Mouse (Mus musculus) ES-E14 (cell line): ENCODE data around the gene Ogfr. TPM values are rescaled to one million over a fixed set of nuclear protein-coding genes. Genes with fewer than 3 reads are reported as not detected.

ENCODE experiments used
- DNase-seq: peaks from one replicate; pipeline ENCODE4 v3.0.0-alpha.2; 2013; ENCODE audit warnings: low read depth, low spot score
- H3K27ac ChIP-seq: 2 replicates; pipeline ENCODE4 v1.5.1; 2012; ENCODE audit warnings: low read depth, mild to moderate bottlenecking, low read length, moderate library complexity, mixed read lengths; ENCODE audit not compliant: poor library complexity, insufficient read depth, severe bottlenecking
- H3K36me3 ChIP-seq: 2 replicates; pipeline ENCODE4 v1.6.1; 2012; ENCODE audit warnings: mild to moderate bottlenecking, low read length, moderate library complexity, mixed read lengths; ENCODE audit not compliant: control insufficient read depth, poor library complexity, insufficient read depth, severe bottlenecking
- H3K4me1 ChIP-seq, 2 experiments: fragments of 150-350 bp in 1 of 2; sonication (generic) in 1 of 2; 2 replicates each; pipeline ENCODE4 v1.6.1; 2012; ENCODE audit warnings: low read length in 2 of 2, mild to moderate bottlenecking in 1 of 2, mixed read lengths in 1 of 2; ENCODE audit not compliant: control insufficient read depth in 2 of 2, insufficient read depth in 2 of 2, poor library complexity in 1 of 2
- H3K4me3 ChIP-seq, 2 experiments: fragments of 150-350 bp in 1 of 2; sonication (generic) in 1 of 2; 2 replicates each; pipeline ENCODE4 v1.5.1; 2012; ENCODE audit warnings: low read length in 2 of 2, low read depth in 1 of 2, mild to moderate bottlenecking in 1 of 2, mixed read lengths in 1 of 2; ENCODE audit not compliant: insufficient read depth in 1 of 2, poor library complexity in 1 of 2, severe bottlenecking in 1 of 2
- H3K9ac ChIP-seq: 2 replicates; pipeline ENCODE4 v1.6.1; 2012; ENCODE audit warnings: low read depth, mild to moderate bottlenecking, low read length, mixed read lengths; ENCODE audit not compliant: poor library complexity, insufficient read depth, severe bottlenecking
- H3K9me3 ChIP-seq: fragments of 150-350 bp; sonication (generic); 2 replicates; pipeline ENCODE4 v1.6.1; 2012; ENCODE audit warnings: low read depth, mild to moderate bottlenecking, low read length; ENCODE audit not compliant: control insufficient read depth, insufficient read depth
- CHD2 ChIP-seq: IDR thresholded peaks from 2 replicates; pipeline ENCODE4 v1.6.1; 2014; ENCODE audit warnings: mild to moderate bottlenecking, low read depth, low read length, inconsistent platforms
- HCFC1 ChIP-seq: IDR thresholded peaks from 2 replicates; pipeline ENCODE4 v1.6.1; 2012; ENCODE audit warnings: low read length, inconsistent platforms, borderline replicate concordance; ENCODE audit not compliant: insufficient read depth
- MAFK ChIP-seq: IDR thresholded peaks from 2 replicates; pipeline ENCODE4 v1.6.1; 2014; ENCODE audit warnings: mild to moderate bottlenecking, low read depth, low read length, inconsistent platforms; ENCODE audit not compliant: insufficient read depth
- ZC3H11A ChIP-seq: IDR thresholded peaks from 2 replicates; pipeline ENCODE4 v1.6.1; 2012; ENCODE audit warnings: low read depth, mild to moderate bottlenecking, inconsistent platforms, low read length, borderline replicate concordance
- ZNF384 ChIP-seq: IDR thresholded peaks from 2 replicates; pipeline ENCODE4 v1.6.1; 2012; ENCODE audit warnings: low read depth, low read length, inconsistent platforms
- in situ Hi-C, 2 experiments: fragments of 600-800 bp; cut with MboI; formaldehyde crosslinking; loops; one replicate each; pipeline ENCODE4 v1.15.1; 2025; ENCODE audit warnings: low sequenced_read_pairs in 2 of 2, inconsistent platforms in 1 of 2; ENCODE audit not compliant: unreplicated experiment in 2 of 2
- total RNA-seq: library from RNA; depleted of rRNA; stranded (reverse); fragments of 300-350 nt; gene quantifications from 2 replicates; pipeline ENCODE4 v1.2.3, GENCODE M21; 2012

Gene Ogfr
- total RNA-seq, 1 experiment: 39.2 TPM

DNA sequence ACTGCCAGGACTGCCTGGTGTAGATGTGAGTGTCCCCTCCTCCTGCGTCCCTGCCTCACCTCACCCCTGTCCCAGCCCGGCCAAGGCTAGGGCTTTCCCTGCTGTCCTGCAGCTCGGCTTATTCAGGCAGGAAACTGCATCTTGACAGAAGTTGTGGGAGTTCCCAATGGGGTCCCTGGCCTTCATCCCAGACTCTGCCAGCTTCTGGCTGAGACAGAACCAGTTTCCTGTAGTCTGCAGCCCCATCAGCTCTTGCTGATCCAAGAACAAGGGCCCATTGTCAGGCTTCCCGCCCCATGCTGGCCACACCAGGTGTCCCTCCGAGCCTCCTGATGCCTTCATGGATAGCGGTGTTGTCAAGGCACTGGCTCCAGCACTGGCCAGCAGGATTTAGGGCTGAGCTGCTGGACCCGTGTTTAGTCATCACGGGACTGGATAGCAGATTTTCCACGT lies 11.6 kb downstream of the Ogfr start:
- H3K9ac ChIP-seq: no peak overlapping the region
- no peaks in the 10 kb centered on the region for H3K9me3 ChIP-seq
- H3K27ac ChIP-seq: no peak overlapping the region
- peaks cover 10 to 15% of the 10 kb centered on the region in 2 experiments; a peak in 2 of 4 replicates for H3K4me1 ChIP-seq
- TF ChIP-seq HCFC1 (no peak), CHD2 (no peak), ZC3H11A (no peak), ZNF384 (no peak)
- H3K36me3 ChIP-seq: no peaks in the 10 kb centered on the region
- in situ Hi-C loops: no loop called here
- no peak overlapping the region for H3K4me3 ChIP-seq
- no peak for DNase-seq

DNA sequence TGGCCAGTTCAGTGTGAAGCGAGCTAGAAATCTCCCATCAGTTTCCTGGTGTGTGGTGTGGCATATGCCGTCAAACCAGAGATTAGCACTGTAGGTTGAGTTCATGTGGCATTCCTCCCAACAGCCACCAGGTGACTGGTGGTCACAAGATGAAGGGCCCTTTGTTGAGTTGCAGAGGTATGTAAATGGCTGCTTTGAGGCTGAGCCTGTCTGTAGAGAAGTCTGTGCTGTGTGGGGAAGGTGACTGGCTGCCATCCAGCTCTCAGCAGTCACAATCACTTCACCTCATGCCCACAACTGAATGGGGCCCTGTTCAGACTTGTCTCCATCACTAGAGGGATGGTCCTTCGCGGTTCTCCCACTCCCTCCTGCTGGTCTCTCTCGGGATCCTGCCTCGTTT lies 15.7 kb downstream of the Ogfr start:
- H3K4me3 ChIP-seq: no peak overlapping the region
- DNase-seq: no peak
- no peaks in the 10 kb centered on the region for H3K36me3 ChIP-seq

DNA sequence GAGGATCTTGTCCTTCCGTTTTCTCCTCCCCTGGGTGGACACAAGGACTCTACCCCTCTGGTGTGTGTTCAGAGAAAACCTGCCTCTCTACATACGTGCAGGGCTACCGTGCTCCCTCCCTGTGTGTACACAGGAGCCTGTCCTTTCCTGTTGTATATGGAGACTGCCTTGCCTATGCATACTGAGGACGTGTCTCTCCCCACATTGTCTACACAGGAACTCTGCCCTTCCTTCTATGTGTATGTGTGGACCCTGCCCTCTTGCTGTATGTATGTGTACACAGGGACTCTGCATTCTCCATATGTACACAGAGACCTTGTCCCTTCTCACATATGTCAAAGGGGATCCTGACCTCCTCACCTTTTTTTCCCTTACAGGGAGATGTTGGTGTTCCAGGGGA lies 21.2 kb downstream of the Ogfr start:
- in situ Hi-C loops: no loop called here
- no peak overlapping the region for H3K9ac ChIP-seq
- TF ChIP-seq MAFK: no peak
- TF ChIP-seq CHD2: no peak
- no peak for TF ChIP-seq HCFC1
- no peak for TF ChIP-seq ZNF384
- no peak for TF ChIP-seq ZC3H11A

More for the DNA sequence above, 15.7 kb downstream of the Ogfr start:
- Histone ChIP-seq H3K9me3 (no peaks in the 10 kb centered on the region), H3K9ac (no peak overlapping the region), H3K4me1 (peaks cover 10 to 13% of the 10 kb centered on the region in 2 experiments; a peak in 2 of 4 replicates), H3K27ac (no peak overlapping the region)
- no peak for TF ChIP-seq MAFK
- no peak for TF ChIP-seq ZC3H11A
- TF ChIP-seq ZNF384: no peak
- TF ChIP-seq HCFC1: no peak
- no peak for TF ChIP-seq CHD2
- in situ Hi-C loops: no loop called here

DNA sequence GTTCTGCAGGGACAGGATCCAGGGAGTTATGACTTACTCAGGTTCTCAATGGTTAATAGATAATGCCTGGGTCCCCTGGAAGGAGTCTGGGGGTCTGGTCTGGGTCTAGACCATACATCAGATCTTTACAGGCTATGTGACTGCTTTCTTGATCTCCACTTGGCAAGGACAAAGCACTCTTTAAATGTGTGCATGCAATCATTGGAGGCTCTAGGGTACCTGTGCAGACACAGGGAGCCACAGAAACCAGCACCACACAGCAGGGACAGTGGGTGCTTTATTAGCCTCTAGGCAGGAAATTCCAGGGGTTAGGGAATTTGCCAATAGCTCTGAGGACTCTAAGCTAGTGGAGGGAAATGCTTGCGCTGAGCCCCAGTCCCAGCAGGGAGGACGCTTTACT lies 22.8 kb downstream of the Ogfr start:
- in situ Hi-C loops: no loop called here
- Histone ChIP-seq H3K4me3 (no peak overlapping the region), H3K36me3 (no peaks in the 10 kb centered on the region), H3K4me1 (no peaks in the 10 kb centered on the region), H3K9me3 (no peaks in the 10 kb centered on the region), H3K9ac (no peak overlapping the region), H3K27ac (no peak overlapping the region; the same call in 1 of the 2 replicates)
- DNase-seq: no peak
- TF ChIP-seq HCFC1 (no peak), ZNF384 (no peak), CHD2 (no peak), ZC3H11A (no peak), MAFK (no peak)

More for the DNA sequence above, 21.2 kb downstream of the Ogfr start:
- no peak for DNase-seq
- H3K4me1 ChIP-seq: peaks cover 0 to 1% of the 10 kb centered on the region in 2 experiments; a peak in 2 of 4 replicates
- no peak overlapping the region for H3K4me3 ChIP-seq
- no peaks in the 10 kb centered on the region for H3K36me3 ChIP-seq
- H3K9me3 ChIP-seq: no peaks in the 10 kb centered on the region
- no peak overlapping the region for H3K27ac ChIP-seq

DNA sequence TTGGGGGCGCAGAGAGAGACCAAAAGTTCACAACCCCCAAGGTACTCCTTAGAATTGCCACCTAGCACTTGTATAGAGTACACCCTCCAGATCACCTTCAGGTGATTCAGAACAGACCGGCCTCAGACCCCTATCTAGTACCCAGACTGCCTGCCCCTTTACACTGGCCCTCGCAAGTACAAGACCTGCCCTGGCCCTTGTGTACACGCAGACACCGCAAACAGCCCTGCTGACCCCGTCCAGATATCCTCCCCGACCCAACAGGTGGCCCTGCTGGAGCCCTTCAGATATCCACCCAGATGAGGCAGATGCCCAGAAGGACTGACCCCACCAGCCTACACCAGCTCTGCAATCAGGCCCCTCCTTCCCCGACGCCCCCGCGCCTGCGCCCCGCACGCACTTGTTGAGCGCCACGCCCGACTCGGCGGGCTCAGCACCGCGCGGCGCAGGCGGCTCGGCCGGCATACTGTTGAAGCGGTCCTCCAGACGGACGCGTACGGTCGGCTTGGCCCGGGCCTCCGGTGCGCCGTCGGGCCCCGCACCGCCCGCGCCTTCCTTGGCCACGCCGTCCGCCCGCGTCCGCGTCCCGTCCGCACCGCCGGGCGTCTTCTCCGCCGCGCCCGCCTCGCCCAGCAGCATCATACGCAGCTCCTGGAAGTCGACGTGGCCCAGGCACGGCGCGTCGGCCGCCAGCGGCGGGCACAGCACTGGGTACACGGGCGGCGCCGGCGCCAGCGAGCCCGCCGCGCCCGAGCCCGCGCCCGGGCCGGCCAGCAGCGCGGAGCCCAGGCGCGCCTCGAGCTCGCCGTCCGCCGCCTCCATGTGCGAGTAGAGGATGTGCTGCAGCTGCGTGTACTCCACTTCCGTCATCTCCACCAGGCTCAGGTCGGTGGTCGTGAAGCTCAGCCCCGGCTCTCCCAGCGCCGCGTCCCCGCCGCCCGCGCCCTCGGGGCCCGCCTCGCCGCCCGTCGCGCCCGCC lies 52.8 kb downstream of the Ogfr start:
- no peak for TF ChIP-seq CHD2
- no peak for TF ChIP-seq HCFC1
- TF ChIP-seq ZNF384: no peak
- no peak for TF ChIP-seq ZC3H11A
- TF ChIP-seq MAFK: no peak
- Histone ChIP-seq H3K36me3 (peaks cover 9% of the 10 kb centered on the region; the same call in 1 of the 2 replicates), H3K9me3 (no peaks in the 10 kb centered on the region), H3K4me1 (peaks cover 2% of the 10 kb centered on the region in 2 experiments; a peak in 3 of 4 replicates), H3K27ac (peak overlapping the region; percentile 56), H3K4me3 (peak overlapping the region; percentile 73 to 91), H3K9ac (peak overlapping the region; percentile 89)
- DNase-seq: no peak
- in situ Hi-C loops: no loop called here
